Mouse (Mus musculus): ENCODE measurements around the gene Olfr299. TPM values are rescaled to one million over a fixed set of nuclear protein-coding genes. Genes with fewer than 3 reads are reported as not detected.

The Olfr299 gene
- total RNA-seq (2022) = not detected

GRCm38 (mm10) chr7:86459621-86460020, at the start of gene Olfr299:
Gene Olfr299 (plus strand): TSS chr7:86459921.
- no peak for DNase-seq (ENCODE audit: low spot score in 2 of 2)

DNA sequence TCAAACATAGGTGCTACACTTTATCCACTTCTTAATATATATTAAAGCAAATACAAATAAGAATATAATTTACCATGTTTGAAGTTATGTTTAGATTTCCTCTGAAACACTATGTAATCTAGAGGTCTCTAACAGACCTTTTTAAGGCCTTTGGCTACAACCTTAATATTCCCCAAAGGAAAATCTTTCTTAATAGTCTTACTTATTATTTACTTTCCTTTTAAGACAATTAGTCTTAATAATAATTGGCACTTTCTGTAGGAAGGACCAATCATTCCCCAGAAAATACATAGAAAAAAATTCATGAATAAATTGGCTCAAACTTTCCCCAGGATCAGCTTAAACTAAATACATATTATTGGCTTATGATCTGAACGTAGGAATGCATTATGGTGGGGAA, 32.7 kb downstream of the Olfr299 start, which contains the start of gene Olfr298:
TSS of gene Olfr298 (minus strand) at position 101 of the 400 bp plus-strand sequence.
- no peak for DNase-seq (ENCODE audit: low spot score in 2 of 2)

Other genes starting within 250 kb of the Olfr299 start
- not detected for gene Vmn2r76, start 213.6 kb upstream of the Olfr299 start, total RNA-seq (2022)
- not detected for gene Olfr310, start 182.7 kb upstream of the Olfr299 start, total RNA-seq (2022)
- gene Olfr309, start 146.2 kb upstream of the Olfr299 start, total RNA-seq (2022) = not detected
- gene Olfr308, start 134.3 kb upstream of the Olfr299 start, total RNA-seq (2022) = not detected
- not detected for gene Olfr307, start 122.3 kb upstream of the Olfr299 start, total RNA-seq (2022)
- not detected for gene Olfr305, start 93.0 kb upstream of the Olfr299 start, total RNA-seq (2022)
- not detected for gene Olfr304, start 73.3 kb upstream of the Olfr299 start, total RNA-seq (2022)
- gene Olfr303, start 62.1 kb upstream of the Olfr299 start, total RNA-seq (2022) = not detected
- gene Olfr301, start 56.1 kb upstream of the Olfr299 start, total RNA-seq (2022) = not detected
- gene Olfr298, start 32.6 kb downstream of the Olfr299 start, total RNA-seq (2022) = not detected
- not detected for gene Olfr297, start 60.0 kb downstream of the Olfr299 start, total RNA-seq (2022)
- gene Olfr295, start 123.9 kb downstream of the Olfr299 start, total RNA-seq (2022) = not detected
- gene Olfr294, start 156.7 kb downstream of the Olfr299 start, total RNA-seq (2022) = not detected
- gene Olfr293, start 189.1 kb downstream of the Olfr299 start, total RNA-seq (2022) = not detected
- not detected for gene Olfr292, start 228.4 kb downstream of the Olfr299 start, total RNA-seq (2022)

Data from gastrocnemius, adult 8-10 months (tissue).